Mouse (Mus musculus) fat pad, adult 2 months (tissue): ENCODE measurements around the gene Sorcs2.

Experiments
- DNase-seq: peaks from one replicate; pipeline ENCODE4 v3.0.0-alpha.2; 2011; ENCODE audit warnings: low read depth, low spot score; ENCODE audit errors: extremely low read depth

The Sorcs2 gene

DNA sequence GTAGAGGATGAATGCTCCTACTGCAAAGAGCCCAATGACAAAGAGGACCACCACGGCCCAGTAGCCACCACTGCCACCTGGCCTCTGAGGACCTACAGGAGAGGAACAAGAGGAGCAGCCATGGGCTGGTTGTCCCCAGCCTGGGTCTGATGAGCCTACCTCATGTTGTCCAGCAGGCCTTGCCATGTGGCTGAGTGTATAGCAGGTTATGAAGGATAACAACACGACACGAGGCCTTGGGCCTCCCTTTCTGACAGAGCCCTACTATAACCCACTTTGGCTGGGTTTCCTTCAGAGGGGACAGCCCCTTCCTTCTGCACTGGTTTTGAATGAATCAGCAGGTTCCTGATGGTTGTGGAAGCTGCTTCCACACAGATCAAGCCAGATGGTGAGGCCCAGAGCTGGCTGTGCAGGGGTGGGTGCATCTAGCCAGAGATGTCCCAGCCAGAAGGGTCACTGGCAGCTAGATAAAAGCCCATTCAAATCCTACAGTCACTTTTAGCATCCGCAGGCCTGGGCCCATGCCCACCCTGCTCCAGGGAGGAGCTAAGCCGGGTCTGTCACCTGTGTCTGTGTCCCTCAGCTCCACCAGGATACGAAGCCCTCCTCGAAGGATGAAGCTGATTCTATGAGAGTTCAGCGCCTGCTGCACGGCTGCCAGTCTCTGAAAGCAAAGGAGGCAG lies 373.8 kb downstream of the Sorcs2 start:
- no peak for DNase-seq

DNA sequence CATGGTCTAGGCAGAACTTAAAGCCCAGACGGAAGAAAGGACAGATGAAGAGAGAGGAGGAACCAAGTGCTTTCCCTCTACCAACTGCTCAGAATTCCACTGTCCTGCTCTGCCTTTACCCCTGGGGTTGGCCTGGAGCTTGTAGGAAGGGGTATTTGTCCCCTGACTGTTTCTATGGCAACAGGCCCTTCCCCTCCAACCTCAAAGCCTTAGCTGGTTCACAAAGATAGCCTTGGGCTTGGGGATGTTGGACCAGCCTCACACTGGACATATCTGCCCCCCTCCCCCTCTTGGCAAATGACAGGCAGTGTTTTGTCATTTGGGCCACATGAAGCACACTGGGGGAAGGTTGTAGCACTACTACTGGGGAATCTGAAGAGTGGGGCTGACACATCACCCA lies 375.6 kb downstream of the Sorcs2 start:
- DNase-seq, result no peak

DNA sequence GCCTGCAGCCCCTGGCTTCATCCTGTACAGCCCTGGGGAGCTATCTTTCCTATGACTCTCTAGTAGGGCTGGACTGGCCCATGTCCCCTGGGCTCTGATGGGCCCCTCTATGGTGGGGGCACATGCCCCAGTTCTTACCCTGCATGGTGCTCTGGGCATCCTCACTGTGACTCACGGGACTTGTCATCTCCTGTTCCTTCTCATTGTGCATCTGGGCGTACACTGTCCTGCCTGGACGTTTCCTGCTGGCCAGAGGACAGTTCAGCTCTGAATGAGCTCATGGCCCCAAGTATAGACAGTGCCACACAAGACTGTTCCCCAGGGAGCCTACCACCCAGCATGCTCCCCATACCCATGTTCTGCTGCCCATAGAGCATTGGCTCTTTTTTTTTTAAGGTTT lies 376.8 kb downstream of the Sorcs2 start:
- no peak for DNase-seq

DNA sequence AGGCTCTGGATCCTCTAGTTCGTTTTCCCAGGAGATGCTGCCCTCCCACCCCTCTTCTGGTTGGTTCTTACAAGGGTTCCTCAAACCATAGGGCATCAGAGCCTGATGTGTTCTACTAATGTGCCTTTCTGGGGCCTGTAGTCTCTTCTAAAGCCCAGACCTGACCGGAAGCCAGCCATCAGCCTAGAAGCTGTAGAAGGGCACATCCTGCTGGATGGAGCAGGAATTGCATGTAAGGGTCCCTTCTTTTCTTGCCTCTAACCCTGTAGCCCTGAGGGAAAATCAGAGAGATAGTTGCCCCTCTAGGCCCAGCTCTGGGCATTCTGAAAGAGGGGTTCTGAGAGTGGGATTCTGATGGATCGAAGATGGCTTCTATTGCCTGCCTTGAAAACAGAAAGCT lies 379.6 kb downstream of the Sorcs2 start:
- DNase-seq, result no peak

DNA sequence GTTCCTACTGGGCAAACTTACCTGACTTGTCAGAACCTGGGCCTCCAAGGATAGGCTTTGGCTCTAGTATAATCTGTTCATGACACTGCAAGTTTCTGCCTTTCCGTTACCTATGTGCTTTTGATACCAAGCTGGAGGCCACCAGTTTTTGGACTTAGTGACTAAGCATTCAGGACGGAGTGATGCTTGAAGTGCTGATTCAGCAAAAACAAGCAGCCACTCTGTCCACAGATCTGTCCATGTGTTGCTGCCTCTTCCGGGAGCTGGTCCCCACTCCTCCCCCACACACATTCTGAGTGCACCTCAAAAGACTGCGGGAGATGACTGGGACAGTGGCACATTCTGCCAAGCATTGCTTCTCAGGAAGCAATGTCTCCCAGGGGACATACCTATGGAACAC lies 388.5 kb downstream of the Sorcs2 start:
- no peak for DNase-seq

DNA sequence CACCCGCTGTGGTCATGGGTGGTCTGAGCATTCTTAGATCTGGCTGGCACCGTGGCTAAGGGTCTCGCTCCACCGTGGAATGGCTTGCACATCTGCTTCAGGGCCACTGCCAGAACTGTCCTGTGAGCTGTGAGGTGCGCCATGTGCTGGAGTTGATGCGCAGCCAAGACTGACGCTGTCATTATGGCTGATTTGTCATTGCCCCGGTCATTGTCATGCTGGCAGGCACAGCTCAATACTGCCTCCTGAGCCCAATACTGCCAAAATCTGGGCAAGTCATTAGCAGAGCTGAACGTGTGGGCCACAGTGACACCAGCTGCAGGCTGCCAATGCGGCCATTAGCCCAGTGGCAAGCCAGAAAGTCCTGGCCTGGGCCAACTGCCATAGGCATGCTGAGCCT lies 390.3 kb downstream of the Sorcs2 start:
- DNase-seq, result no peak

DNA sequence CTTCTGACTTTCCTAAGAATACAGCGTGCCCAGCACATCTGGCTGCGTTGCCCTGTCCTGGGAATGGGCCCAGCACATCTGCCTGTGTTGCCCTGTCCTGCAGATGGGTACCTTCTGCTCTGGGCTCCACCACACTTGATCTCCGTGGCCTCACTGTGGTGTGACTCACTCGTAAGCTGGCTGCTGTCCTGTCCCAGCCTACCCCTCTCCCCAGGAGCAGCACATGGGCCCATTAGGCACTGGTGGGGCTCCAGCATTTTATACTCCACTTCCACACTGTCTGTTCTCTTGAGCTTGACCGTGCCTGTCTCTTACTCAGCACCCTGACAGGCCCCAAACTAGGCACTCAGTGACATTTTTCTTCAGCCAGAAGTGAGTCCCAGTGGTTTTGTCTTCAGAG lies 391.4 kb downstream of the Sorcs2 start:
- DNase-seq, result no peak

DNA sequence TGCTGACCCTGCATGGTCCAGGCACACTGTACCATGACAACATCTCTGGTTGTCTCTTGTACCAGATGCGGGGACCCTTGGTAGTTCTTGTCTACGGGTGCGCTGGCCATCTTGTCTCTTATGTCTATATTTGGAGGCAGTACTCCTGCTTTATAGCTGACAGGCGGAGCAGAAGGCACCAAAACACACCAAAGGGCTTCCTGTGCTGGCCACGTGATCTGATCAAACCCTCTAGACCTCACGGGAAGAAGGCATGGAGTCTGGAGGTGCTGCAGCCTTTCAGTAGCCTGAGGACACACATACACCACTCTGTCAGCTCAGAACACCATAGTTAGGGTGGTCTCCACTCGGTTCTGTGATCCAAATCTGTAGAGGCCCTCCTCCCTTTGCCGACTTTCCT lies 391.8 kb downstream of the Sorcs2 start:
- no peak for DNase-seq

DNA sequence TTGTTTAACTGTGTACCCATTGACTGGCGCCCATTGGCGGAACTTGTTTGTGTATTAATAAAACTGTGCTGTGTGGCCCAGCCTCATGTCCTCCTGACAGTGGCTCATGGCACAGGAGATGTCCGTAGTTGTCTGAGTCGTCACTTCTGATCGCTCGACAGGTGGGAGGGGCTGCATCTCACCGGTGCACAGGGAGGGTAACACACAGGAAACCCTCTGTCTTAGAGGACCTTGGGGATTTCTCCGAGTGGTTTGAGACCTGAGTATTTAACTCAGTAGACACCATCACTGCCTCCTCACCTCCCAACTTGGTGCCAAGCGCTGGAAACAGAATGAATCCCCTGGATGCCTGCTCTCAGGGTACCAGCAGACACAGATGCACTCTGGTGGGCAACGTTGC lies 394.1 kb downstream of the Sorcs2 start:
- no peak for DNase-seq

DNA sequence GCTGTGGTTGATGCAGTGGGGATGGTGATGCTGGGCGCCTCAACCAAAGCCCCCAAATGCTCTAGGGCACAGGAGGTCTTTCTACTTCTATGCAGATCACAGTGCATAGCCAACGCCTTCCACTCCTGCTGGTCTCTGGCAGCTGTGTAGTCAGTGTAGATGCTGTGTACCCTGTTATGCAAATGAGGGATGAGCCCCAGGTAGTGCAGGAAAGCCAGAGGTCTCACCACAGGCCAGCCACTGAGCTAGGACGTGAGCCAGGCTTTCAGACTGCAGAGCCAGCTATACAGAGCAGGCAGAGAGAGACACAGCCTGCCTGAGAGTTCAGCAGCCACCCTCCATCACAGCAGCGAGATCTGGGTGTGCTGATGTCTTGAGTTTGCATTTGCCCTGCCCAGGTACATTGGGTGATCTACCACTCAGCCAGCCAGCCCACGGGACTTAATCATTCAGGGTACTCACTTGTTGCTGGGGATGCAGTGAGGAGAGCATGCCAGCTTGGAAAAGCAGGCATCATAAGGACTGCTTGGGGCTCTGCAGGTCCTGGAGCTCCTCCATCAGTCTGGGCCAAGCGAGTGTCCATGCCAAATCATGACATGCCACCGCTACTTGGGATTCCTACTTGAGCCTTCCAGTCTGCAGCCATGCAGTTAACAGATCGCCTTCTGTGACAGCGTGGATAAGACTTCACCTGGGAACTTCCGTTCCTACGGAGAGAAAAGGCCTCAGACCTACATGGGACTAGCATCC lies 407.8 kb downstream of the Sorcs2 start:
- DNase-seq, result no peak

DNA sequence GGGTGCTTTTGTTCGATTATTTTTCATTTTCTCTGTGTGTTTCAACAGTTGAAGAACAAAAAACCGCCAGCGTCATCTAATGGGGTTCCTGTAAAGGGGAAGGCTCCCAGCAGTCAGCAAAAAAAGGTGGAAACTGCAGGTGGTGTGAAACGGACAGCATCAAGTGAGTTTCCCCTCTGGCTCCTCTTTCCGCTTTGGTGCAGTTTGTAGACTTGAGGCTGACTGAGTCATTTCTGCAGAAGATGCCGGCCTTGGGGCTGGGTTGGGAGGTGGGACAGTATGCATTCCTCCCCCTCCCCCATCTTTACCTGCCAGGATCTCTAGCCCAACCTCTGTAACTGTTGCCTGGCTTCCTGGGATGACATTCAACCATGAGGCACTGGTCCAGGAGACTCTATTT lies 408.4 kb downstream of the Sorcs2 start:
- no peak for DNase-seq

DNA sequence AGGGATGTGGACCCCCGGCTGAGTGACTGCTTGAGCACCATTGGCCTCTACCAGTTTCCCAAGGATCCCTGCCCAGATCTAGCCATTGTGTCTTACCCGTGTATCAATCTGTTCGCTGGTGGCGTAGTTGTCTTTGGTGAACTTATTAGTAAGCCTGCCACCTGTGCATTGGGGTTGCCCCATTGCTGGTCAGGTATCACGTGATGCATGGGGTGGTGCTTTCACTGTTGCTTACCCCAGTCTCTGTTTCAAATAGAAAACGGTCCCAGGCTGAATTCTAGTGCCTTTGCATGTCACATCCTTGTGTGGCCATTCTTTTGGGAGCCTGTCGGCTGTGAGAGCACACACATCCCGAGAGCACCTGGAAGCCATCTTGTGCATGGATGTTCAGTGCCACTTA lies 409.9 kb downstream of the Sorcs2 start:
- no peak for DNase-seq

DNA sequence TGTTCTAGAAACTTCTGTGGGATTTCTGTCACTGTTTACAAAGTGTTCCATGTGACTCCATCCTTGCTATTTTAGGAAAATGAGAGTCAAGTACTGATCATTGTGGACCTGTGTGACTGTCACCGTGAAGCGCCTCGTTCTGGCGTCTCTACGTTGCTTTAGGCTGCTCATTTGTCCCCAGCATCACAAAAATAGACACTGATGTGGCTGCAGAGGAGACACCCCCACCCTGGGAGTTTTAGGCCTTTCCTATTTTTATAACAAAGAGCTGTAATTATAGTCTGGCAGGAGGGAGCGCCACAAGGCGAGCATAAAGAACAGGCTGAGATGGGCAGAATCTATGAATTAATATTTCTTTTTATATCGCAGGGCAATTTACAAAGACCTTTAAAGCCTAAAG lies 412.3 kb downstream of the Sorcs2 start:
- no peak for DNase-seq

DNA sequence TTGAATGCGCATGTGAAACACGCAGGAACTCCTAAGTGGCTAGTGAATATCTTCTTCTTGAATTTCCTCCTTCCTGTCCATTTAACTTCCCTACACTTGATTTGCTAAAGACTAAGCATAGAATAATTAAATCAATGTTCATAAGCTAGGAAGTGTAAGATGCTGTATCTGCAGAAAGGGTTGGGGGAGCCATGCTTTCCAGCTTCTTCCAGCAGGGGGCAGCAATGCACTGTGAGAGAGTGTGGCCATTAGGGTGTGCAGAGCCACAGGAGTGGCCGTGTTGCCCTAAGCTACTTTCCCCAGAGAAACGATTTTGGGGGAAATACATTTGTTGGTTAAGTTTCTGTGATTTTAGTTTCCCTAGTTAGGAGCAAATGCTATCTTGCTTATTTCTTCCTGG lies 416.0 kb downstream of the Sorcs2 start:
- no peak for DNase-seq

DNA sequence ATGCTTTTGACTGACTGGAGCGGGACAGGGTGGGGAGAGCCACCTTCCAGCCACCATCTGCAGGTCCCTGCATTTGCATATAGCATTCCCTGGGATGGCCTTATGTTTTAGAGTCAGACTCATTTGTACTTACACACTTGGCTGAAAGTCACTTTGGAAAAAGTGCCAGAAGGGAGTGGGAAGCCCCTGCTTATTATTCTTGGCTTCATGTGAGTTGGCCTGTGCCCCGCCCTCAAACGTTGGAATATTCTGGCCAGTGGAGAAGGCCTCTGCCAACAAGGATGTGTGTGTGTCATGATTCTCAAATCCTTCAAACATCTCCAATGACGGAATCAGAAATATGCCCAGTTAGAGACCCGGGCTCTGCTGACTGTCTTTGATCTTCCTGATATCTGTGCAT lies 416.6 kb downstream of the Sorcs2 start:
- no peak for DNase-seq

DNA sequence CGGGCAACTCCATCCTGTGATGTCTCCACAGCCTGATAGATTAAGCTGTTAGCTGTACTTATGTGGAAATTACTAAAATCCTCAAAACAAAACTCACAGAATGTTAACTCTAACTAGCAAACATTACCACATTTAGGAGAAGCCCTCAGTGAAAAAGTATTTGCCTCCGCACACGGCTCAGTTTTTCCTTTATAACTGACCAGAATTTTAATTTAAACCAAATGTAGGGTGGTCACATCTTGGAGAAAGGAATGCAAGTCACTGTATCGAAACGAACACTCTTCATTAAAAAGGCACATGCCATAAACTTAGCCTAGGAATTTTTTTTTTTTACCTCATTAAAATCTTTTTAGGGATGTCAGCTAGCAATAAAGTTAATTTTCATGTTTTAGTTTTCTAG lies 417.4 kb downstream of the Sorcs2 start:
- no peak for DNase-seq

DNA sequence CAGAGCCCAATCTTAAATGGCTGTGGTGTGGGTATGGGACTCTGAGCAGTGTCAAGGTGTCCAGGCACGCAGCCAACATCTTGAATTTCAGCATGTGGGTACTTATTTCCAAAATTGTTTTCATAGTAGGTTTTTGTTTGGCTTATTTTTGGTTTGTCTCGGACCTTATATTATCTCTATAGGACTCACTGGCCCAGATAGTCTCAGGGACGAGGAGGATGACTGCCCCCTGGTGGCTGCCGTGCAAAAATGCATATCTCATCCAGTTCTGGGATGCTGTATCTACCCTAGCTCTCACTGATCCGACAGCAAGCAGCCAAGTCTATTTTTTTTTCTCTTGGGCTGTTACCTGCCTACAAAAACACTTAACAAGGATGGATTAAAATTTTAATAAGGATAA lies 422.3 kb downstream of the Sorcs2 start:
- DNase-seq, result no peak

DNA sequence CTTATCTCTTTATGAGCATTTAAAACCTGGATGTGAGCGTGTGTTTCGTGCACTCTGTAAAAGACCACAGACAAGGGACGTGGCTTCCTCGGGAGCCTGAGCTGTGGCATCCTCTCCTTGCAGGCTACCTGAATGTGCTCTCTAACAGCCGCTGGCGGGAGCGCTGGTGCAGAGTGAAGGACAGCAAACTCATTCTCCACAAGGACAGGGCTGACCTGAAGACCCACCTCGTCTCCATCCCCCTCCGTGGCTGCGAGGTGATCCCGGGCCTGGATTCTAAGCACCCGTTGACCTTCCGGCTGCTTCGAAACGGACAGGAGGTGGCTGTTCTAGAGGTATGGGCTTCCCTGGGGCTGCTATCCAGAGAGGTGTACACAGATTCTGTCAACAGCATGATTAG lies 423.7 kb downstream of the Sorcs2 start:
- DNase-seq, result no peak

DNA sequence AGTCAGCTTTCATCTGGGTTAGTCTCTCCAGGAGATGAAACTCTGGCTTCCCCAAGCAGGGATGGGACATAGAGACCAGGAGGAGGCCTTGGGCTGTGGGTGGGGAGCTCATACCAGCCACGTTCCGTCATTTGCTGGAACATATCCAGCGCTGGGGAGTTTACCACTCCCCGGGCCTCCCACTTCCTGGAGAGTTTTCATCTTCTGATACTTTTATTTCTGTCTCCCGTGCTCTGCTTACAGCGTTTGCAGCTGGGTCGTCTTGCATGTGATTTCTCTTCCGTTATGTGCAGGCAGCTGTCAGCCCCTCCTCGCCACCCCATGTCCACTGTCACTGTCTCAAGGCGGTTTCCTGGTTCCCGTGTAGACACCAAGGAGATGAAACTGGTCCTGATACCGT lies 424.1 kb downstream of the Sorcs2 start:
- DNase-seq, result no peak

DNA sequence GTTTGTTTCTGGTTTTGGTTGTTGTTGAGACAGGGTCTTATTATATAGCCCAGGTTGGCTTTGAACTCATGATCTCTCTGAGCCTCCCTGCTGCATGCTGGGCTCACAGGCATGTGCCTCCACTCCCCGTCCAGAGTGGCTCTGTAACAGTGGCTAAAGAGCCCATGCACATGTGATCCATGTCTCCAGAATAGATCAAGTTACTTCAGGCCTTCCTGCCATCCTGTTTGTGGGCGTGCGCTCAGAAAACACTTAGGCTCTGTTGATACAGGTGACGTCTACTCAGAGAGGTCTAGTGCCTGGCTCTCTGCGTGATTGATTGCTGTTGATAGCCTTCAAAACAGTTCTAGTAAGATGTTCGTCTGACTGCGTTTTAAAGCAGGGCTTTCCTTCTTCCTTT lies 425.2 kb downstream of the Sorcs2 start:
- DNase-seq, result no peak

DNA sequence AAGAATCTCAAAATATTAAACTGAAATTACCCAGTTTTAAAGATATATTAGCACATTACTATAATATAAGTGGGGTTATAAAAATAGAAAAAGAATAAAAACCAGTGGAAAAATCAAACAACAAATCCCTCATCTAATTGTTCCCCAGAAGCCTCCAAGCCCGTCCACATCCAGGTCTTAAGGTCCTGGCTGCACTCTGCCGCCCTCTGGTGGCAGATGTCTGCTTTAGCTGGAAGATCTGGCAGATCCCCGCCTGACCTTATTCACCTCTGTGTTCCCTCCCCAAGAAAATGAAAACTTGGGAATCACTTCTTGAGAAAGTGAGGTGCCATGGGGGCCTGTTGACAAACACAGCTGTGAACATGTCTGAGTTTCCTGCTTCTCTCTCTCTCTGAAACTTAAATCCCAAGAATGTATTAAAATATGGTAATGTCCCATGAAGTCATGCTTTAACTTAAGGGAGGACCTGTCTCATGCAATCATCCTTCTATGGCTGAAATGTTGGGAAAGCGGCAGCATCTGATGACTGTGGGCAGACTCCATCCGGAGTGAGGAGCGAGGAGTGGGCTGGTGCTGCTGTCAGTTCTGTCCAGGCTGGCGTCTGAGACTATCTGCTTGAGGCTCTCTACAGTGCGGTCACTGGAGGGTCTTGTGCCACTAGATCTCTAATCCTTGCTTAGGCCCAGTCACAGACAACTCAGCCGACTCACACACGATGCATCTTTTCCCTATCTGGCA lies 425.9 kb downstream of the Sorcs2 start:
- DNase-seq, result no peak

DNA sequence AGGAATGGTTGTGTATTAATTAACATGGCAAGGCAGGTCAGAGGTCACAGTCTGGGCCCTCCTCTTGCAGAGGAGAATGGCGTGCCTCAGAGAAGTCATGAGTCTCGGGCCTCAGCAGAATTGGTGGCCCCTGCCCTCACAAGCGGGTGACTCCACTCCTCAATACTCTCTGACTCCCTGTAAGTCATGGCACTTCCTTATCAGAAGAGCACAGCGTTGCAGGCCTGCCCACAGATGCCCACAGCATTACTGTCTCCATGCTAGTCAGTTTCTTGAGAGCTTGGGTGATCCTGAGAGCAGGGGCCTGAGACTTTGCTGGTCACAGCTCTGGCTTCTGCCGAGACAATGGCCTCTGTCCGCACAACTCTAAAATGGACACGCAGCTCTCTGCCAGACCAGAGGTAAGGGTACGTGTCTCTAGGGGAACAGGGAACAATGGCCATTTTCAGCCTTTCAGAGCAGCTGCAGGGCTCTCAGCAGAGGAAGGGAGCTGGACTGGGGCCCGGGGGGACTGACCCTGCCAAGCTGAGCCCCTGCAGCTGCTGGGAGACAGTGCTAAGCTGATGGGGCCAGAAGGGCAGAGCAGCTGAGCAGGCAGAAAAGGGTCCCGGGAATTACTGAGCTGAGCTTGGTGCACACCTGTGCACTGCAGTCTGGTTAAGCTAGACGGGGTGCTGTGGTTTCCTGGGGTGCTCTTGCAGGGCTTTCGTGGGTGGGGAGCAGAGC lies 427.4 kb downstream of the Sorcs2 start:
- no peak for DNase-seq
